Mouse (Mus musculus): Measurements from ENCODE around the gene Sertad4.

GRCm38 (mm10) chr1:192814700-192815099 lies 40.9 kb downstream of the Sertad4 start:
- TF ChIP-seq MAX (IDR thresholded peaks at IDR 0.05; ENCODE audit: low read length) (no peak), EP300 (IDR thresholded peaks at IDR 0.05; ENCODE audit: low read depth in 1 of 2, low read length in 2 of 2) (no peak), POLR2AphosphoS5 (IDR thresholded peaks at IDR 0.05; ENCODE audit: borderline replicate concordance, low read depth, low read length) (no peak), CTCF (IDR thresholded peaks at IDR 0.05 in 2 of 3, conservative IDR thresholded peaks at IDR 0.05 in 1 of 3; ENCODE audit: control insufficient read depth in 1 of 3, insufficient read depth in 1 of 3, low read depth in 2 of 3, low read length in 3 of 3, poor library complexity in 1 of 3, severe bottlenecking in 1 of 3) (no peak), BHLHE40 (IDR thresholded peaks at IDR 0.05; ENCODE audit: borderline replicate concordance, low read depth, low read length) (no peak), ELF1 (IDR thresholded peaks at IDR 0.05; ENCODE audit: low read depth, low read length) (no peak), TBP (IDR thresholded peaks at IDR 0.05; ENCODE audit: low read depth, low read length) (no peak), POLR2A (IDR thresholded peaks at IDR 0.05; ENCODE audit: control insufficient read depth in 1 of 2, insufficient read depth in 1 of 2, low read depth in 1 of 2, low read length in 2 of 2, poor library complexity in 1 of 2) (no peak), ZKSCAN1 (IDR thresholded peaks at IDR 0.05; ENCODE audit: low read depth, low read length) (no peak), POLR2AphosphoS2 (IDR thresholded peaks at IDR 0.05; ENCODE audit: low read length) (no peak), KAT2A (conservative IDR thresholded peaks at IDR 0.05; ENCODE audit: low read depth, low read length) (no peak), USF2 (IDR thresholded peaks at IDR 0.05; ENCODE audit: borderline replicate concordance in 1 of 2, insufficient read depth in 1 of 2, low read depth in 1 of 2, low read length in 2 of 2) (no peak), SIN3A (IDR thresholded peaks at IDR 0.05; ENCODE audit: low read length) (no peak), RCOR1 (IDR thresholded peaks at IDR 0.05; ENCODE audit: low read depth, low read length) (no peak)
